Mouse (Mus musculus) c-Kit-negative CD71-positive TER-119-positive erythroid progenitor cells, embryonic 14.5 days (primary cell): ENCODE data around the gene Thada.
"Not testable (repeated sequence)": the region's sequence is repeated elsewhere in the genome, so short reads cannot be mapped to it uniquely, and the experiment has no call there.

Experiments used
- DNase-seq: peaks from one replicate; pipeline ENCODE4 v3.0.0-alpha.2; 2013; ENCODE audit warnings: low read depth, low spot score

Thada gene

DNA sequence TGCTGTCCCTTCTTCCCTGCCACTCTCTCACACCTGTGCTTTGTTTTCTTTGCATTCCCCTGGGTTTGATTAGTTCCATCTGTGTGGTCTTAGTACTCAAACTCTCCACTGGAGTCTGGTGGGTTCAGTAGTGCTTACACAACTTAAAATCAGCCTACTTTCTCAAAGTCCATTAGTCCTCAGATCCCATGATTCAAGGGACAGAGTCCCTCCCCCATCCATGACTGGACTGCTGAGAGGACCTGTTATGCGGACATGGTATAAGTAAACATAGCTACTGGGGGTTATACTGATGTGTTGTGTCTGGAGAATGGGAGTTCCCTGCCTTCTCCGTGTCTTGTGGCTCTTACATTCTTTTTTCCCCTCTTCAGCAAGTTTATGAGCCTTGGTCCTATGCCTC, 237.8 kb downstream of the Thada start:
- no peak for DNase-seq

DNA sequence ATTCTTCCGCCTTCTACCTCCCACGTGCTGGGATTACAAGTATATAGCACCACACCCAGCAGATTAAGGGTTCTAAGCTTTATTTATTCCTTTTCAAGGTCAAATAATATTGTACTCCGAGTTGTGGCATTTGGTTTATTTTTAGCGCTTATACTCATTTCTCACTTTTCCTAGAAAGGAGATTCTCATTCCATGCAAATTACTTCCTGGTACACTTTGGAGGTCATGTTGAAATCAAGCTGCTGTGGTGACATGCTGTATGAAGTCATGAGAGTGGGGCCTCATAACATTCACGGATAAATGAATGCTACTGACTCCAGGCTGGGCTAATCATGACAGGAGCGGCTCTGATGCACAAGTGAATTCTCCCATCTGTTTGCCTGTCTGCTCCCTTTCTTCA, 239.3 kb downstream of the Thada start:
- DNase-seq = no peak

DNA sequence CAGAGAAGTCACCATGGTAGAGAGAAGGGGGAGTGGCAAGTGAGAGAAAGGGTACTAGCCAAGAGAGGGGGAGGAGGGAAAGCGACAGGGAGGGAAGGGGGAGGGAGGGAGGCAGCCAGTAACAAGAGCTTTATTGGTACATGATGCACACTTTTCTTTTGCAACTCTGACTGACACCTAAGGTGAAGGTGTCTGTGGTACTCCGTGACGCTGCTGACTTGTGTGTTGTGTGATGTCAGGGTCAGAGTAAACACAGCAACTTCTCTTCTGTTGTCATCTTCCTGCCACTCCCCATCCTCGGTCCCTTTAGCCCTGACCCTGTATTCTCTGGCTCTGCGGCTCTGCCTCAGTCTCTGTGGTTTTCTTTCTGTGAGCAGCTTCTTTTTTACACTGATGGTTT, 239.8 kb downstream of the Thada start:
- DNase-seq = no peak

DNA sequence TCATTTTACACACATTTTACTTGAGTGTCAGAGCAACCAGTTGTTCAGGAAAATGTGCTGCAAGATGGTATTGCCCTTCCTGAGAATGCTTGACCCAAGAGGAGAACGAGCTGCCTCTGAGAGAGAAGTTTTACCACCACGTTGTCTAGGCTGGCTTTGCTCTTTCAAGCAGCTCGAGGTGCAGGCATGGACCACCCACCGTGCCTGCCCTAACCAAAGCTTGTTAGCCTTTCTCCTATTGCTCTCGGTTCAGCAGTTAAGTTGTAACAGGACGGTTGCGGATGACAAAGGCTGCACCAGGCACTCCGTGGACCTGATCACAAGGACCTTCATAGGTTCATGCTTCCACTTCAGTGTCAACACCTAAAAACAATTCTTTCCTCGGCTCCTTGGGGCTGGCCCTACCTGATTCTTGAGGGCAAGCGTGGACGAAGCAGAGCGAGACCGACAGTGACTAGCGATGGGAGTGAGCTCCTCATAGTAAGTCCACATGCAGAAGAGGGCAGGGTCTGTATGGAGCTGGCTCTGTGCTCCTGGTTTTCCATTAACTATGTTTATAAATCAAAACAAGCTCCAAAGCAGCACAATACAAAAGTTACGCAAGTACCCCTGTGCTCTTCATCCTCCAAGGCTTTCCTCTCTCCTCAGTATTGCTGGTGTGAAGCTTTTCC, 241.7 kb downstream of the Thada start:
- DNase-seq = no peak

DNA sequence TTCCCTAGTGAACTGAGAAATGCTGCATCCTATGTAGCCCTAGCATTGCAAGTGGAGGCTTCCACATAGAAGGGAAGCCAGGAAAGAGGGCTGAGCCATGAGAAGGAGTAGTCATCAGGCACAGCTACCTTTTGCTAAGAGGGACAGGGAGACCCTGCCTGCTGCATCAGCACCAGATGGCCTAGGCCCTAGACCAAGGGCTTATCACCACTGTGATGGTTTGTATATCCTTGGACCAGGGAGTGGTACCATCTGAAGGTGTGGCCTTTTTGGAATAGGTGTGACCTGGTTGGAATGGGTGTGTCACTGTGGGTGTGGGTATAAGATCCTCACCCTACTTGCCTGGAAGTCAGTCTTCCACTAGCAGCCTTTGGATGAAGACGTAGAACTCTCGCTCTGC, 247.2 kb downstream of the Thada start:
- DNase-seq = not testable (repeated sequence)

DNA sequence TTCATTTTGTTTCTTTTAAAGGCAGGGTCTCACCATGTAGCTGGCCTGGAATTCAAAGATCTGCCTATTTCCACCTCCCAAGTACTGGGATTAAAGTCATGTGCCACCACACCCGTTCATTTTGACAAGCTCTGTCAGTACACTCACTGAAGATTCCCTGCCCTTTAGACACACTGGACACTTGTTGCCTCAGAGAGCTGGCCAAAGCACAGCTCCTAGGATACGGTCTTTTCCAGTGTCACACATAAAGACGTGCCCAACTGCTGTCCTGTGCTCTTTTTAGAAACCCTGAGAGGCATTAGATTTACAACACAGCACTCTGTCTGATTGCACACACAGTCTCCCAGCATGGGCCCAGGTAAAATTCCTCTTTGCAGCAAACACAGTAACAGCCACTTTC, 248.3 kb downstream of the Thada start:
- DNase-seq = no peak

DNA sequence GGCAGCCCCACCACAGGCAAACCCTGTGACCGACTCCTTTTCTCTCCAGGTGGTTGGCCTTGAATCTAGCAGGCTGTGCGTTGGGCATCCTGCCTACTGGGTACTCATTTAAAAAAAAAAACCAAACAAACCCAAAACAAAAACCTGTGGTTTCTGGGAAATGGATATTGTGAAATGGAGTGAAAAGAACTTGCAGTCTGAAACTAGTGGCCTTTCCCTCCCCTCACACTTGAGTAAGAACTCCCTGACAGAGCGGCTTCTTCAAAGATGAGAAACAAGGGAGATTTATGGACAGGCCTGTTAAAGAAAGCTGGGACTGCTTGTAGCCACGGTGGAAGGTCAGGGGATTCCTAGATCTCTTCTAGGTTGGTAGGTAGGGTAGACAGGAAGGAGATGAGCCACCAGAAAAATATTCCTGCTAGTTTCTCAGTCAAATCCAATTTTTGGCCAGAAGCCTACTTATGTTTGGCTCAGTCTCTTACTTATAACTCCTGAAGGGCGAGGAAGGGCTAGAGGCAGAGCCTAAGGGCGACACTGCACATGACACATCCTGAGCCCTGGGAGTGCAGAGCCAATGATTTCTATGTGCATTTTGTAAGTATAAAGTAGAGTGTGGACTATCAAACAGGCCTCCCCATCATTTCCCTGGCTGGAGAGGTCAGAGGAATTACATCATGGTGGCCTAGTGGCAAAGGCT, 250.6 kb downstream of the Thada start:
- no peak for DNase-seq

DNA sequence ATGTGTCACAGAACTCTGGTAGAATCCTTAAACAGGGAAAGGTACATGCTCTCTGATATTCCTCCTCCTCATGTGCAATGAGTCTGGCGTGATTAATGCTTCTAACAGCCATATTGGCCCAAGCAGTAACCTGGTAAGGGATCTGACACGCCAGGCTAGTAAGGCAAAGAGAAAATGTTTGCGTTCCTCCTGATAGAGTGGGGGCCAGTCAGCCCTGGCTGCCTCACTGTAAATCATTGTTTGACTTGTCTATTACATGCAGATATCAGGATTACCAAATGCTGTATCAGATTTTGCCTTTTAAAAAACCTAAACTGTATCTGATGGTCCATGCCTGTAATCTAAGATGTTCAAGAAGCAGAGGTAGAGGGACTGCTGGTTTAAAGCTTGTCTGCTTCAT, 252.5 kb downstream of the Thada start:
- DNase-seq = no peak

DNA sequence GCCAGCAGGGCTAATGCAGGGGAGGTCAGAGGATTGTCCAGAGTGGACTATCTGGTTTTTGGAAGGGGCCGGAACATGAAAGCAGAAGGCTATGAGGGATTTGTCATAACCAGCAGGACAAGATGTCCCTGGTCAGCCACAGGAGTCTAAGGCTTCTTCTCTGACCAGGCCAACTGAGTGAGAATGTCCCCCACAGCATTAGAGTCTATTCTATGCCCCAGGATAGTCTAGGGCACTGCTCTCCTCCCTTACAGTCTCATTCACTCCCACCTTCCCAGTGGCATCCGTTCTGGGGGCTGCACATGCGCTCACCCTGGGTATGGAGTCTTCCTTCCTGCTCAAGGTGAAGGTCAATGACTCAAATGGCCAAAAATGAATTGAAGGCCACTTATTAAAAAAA, 258.4 kb downstream of the Thada start:
- no peak for DNase-seq

DNA sequence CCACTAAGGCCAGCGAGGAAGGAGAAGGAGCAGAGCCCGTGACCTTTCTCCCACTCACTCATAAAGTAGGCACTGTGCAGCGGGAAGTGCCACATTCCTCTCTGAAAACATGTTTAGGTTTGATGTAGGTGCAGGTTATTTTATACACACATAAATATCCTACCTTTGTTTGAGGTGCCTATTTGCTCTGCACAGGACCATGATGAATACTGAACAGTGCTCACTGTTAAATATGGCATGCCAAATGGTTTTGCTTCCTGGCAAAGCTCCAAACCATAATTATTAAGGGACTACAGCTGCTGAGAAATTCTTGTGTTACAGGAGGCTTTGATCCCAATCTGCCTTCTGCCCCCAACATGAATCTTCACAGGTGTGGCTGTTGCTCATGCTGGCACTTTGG, 259.8 kb downstream of the Thada start:
- DNase-seq = no peak

DNA sequence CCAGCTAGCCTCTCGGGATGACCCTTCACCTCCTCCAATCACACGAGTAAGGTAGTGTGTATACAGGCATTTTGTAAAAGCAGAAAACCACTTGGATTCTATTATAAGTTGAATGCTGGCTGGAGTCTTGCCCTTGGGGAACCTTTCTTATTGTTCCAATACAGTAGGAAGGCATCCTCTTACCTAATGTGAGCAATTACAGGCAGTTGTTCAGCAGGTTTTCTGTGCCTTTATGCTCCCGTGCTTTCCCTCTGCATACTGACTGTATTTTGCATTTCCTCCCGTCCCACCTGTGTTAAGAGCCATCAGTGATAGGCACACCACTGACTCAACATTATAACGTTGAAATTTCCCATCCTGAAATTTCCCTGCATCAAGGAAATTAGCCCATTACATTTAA, 261.0 kb downstream of the Thada start:
- no peak for DNase-seq

DNA sequence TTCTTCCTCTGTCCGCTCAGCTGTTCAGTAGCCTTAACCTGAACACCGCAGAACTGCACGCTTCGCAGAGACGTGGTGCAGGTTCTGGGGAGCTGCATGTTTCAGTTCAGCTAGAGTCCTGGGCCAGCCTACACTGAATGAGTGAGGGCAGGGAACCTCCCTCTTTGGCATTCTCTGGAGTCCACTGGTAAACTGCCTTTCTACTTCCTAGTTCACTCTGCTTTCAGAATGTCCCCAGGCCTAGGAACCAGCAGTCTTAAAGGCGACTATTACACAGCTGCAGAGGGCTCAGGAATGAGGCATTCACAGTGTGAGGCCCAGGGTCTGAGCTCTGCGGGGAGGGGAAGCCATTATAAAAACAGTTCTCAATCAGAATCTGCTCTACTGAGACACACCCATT, 262.7 kb downstream of the Thada start:
- no peak for DNase-seq

DNA sequence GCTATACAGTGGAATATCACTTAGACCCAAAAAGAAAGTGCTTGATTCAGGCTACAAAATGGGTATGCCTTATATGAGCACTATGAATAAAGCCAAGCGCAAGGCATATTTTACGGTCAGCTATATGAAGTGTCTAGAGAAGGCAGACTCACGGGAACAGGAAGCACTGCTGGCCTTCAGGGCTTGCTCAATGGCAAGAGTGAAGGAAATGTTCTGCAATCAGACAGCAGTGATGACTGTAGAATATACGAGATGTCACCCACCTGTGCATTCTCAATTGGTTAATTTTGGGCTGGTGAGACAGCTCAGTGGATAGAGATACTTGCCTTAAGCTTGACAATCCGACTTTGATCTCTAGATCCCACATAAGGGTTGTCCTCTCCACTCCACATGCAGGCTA, 264.8 kb downstream of the Thada start:
- no peak for DNase-seq

DNA sequence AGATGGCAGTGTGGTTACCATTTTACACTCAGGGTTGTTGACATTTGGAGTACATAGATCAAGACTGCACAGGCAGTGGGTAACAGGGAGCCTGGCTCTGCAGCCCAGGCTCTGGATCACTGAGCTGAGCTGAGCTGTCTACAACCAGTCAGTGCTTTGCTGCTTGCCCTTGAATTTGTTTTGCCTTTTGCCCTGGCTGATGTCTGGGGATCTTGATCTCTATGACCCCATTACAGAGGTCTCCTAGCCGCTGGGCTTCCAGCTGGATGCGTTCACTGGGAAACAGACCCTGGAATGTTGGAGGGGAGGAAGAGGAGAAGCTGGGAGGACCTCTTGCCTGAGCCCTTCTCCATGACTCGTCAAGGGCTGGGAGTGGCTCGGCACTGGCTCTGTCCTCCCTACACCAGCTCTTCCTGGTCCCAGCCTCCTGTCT, 268.1 kb downstream of the Thada start:
- DNase-seq = no peak

DNA sequence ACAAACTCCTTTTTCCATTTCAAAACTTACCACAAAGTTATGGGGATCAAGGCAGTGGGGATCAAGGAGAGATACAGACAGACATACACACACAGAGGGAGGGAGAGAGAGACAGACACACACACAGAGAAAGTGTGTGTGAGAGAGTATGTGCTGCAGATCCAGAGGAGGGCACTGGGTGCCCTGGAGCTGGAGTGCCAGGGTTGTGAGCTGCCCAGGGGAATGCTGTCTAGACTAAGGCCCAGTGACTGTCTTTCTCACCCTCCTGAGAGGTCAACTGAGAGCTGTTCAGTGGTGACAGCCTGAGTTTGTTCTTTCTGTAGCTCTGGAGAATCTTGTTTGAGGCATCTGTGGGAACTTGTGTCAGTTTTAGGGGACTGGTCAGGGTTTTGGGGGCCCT, 269.7 kb downstream of the Thada start:
- DNase-seq = no peak

DNA sequence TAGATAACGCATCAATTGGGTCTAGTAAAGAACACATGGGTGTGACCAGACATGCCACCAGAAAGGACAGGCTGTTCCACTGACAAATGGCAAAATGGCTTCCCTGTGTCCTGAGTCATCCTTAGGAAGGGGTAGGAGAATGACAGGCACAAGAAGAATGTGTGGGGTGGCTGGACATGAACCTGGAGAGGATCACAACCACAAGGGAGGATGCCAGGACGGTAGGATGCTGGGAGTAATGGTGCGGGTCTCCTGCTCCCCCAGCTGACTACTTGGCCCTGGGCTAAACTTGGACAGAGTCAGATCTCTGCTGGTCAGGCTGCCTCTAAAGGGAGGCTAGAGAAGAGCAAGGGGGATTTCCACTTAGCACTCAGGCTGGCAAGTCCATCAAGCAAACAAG, 270.2 kb downstream of the Thada start:
- DNase-seq = no peak

DNA sequence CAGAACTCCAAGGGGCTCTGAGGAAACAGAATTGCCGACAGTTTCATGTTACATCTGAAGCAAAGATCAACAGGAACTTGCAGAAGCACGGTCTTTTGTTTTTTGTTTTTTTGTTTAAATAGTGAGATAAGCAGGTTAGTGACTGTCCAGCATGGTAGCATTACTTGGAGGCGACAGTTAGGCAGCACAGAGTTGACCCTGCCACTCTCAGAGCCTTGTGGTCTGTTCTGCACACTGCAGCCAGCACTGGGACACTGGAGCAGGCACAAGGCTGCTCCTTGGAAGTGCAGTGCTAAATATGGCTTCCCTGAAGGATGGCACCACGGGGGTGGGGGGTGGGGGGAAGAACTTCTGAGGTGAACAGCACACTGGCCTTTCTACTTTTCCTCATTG, 271.0 kb downstream of the Thada start:
- no peak for DNase-seq

DNA sequence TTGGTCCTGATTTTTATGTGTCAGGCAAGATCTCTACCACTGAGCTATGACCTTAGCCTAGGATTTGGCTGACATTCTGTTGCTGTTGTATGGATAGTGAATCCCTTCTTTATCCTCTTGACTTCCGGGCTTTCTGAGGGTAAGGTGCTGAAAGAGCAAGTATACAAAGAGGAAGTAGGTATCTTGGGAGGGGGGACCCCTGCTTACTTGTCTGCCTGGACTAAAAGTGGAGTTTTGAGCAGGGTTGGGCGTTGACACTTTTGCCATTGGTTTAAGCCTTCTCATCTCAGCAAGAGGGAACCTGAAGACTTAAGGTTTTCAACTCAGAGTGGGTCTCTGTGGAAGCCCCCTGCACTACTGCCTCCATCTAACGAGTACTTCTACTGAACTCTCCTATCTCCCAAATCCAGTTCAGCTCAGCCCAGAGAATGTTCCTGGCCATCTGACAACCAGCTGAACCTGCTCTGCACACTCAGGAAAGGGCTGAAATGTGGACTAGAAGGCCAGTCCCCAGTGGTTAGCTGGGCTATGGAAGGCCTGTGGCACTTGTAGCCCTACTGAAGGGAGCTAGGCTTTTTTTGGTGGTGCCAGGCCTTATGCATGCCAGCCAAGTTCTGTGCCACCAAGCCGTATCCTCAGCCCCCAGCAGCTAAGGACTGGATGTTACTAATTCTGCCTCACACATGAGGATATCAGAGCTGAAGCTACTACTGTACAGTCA, 271.6 kb downstream of the Thada start:
- no peak for DNase-seq

DNA sequence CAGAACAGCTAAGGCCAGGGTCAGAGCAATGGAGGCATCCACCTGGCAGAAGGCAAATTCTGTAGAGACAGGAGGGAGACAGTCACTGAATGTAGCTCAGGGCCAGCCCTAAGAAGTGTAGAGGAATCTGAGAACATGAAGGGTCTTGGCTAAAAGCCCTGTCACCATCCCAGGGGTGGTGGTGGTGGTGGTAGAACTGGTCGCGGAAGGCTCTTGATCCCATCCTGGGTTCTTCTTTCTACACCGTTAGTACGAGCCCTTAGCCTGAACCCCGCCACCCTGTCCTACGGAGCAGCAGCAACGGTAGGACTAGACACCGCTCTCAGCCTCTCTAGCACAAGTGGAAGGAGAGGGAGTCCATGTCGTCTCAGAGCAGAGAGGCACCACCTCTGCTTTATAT, 272.6 kb downstream of the Thada start:
- DNase-seq = no peak

DNA sequence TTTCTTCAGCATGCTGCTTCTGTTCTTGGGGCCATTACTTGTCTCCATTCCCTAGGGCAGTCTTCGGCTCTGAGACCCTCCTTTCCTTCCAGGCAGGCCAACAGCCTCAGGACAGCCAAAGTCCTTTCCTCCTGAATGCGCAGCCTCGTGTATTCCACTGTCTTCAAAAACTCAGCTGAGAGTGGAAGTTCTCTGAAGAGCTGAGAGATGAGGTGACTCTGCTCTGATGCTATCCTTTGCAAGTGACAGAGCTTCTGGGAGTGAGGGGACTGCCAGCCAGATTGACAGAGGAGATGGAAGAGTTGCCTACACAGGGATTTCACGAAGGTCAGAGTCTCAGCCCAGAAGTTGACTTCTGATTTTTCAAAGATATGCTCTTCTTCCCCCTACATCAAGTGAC, 274.1 kb downstream of the Thada start:
- no peak for DNase-seq

DNA sequence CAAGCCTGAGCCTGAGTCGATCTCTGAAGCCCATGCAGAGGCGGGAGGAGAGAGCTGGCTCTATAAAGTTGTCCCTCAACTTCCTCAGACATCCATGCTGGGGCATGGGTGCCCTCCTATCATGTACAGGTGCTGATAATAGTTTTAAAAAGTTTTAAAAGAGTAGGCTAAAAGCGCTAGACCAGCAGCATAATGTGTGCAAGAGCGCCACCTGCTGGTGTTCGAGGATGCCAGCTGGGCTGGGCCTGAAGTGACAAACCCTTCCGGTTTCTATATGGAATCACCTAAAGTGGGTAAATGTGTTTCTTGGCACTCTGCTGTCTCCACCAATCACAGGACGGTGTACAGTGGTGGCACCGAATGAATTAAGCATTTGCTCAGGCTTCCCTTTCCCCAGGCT, 275.1 kb downstream of the Thada start:
- no peak for DNase-seq

DNA sequence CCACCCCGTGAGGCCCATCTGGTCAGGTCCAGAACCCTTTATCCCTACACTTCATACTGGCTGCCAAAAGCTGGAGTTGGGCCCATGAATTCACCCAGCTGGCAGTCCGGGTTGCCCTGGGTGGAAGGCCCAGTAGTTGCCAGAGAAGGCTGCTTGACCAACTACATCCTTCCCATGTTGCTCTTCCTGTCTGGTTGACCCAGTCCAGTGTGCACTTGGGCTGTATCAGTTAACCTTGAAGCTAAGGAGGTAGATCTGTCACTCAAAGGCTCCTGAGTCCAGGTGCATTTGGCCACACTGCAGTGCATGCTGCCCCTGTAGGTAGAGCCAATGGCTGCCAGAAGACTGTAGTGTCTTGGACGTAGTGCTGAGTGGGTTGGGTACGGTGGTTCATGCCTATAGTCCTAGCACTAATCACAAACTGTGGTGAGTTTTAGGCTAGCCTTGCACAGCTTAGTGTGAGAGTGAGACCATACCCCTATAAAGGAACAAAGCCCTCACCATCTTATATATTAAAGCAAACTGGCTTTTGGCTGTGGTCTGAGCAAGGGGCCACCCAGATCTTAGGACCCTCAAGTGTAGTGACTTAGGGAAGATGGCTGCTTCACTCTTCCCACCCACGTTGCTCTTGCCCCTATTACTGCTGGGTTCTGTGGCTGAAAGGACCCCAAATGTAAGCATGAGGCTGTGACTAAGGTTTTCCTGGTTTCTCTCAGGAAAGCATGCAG, 276.7 kb downstream of the Thada start:
- no peak for DNase-seq
